Mouse (Mus musculus): ENCODE data around the gene Pcsk6.
"Not testable (repeated sequence)": the region's sequence is repeated elsewhere in the genome, so short reads cannot be mapped to it uniquely, and the experiment has no call there.

Gene Pcsk6

GRCm38 (mm10) chr7:66046921-66047918 is 185.7 kb downstream of the Pcsk6 start:
- DNase-seq (ENCODE audit: extremely low read depth, low read depth, low spot score): no peak

GRCm38 (mm10) chr7:66047975-66048374 is 186.4 kb downstream of the Pcsk6 start:
- DNase-seq (ENCODE audit: extremely low read depth, low read depth, low spot score): no peak

- no peak for DNase-seq (ENCODE audit: extremely low read depth, low read depth, low spot score)
Measured at GRCm38 (mm10) chr7:66048446-66049230, 187.1 kb downstream of the Pcsk6 start.

GRCm38 (mm10) chr7:66053946-66054483 is 192.5 kb downstream of the Pcsk6 start:
- DNase-seq (ENCODE audit: extremely low read depth, low read depth, low spot score): no peak

- DNase-seq (ENCODE audit: extremely low read depth, low read depth, low spot score): not testable (repeated sequence)
Measured at GRCm38 (mm10) chr7:66055356-66055755, 193.8 kb downstream of the Pcsk6 start.

- no peak for DNase-seq (ENCODE audit: extremely low read depth, low read depth, low spot score)
Measured at GRCm38 (mm10) chr7:66058703-66059102, 197.2 kb downstream of the Pcsk6 start, which contains the start of gene Snrpa1. Gene Snrpa1, plus strand, starts transcription at chr7:66059003.

GRCm38 (mm10) chr7:66060066-66060956 is 198.8 kb downstream of the Pcsk6 start:
- no peak for DNase-seq (ENCODE audit: extremely low read depth, low read depth, low spot score)

- no peak for DNase-seq (ENCODE audit: extremely low read depth, low read depth, low spot score)
Measured at GRCm38 (mm10) chr7:66061057-66061456, 199.5 kb downstream of the Pcsk6 start.

GRCm38 (mm10) chr7:66076411-66076810 is 214.9 kb downstream of the Pcsk6 start:
- DNase-seq (ENCODE audit: extremely low read depth, low read depth, low spot score): no peak

- no peak for DNase-seq (ENCODE audit: extremely low read depth, low read depth, low spot score)
Measured at GRCm38 (mm10) chr7:66079364-66080230, 218.1 kb downstream of the Pcsk6 start, which contains the start of gene Selenos. Gene Selenos, plus strand, starts transcription at chr7:66079649.

GRCm38 (mm10) chr7:66080231-66080613 is 218.7 kb downstream of the Pcsk6 start:
- no peak for DNase-seq (ENCODE audit: extremely low read depth, low read depth, low spot score)

GRCm38 (mm10) chr7:66083757-66084156 is 222.2 kb downstream of the Pcsk6 start:
- no peak for DNase-seq (ENCODE audit: extremely low read depth, low read depth, low spot score)

GRCm38 (mm10) chr7:66084546-66084945 is 223.0 kb downstream of the Pcsk6 start:
- no peak for DNase-seq (ENCODE audit: extremely low read depth, low read depth, low spot score)

- DNase-seq (ENCODE audit: extremely low read depth, low read depth, low spot score): no peak
Measured at GRCm38 (mm10) chr7:66087652-66088051, 226.1 kb downstream of the Pcsk6 start.

- DNase-seq (ENCODE audit: extremely low read depth, low read depth, low spot score): peak; percentile 77
Measured at GRCm38 (mm10) chr7:66088077-66088476, 226.5 kb downstream of the Pcsk6 start.

GRCm38 (mm10) chr7:66090676-66091190 is 229.2 kb downstream of the Pcsk6 start:
- DNase-seq (ENCODE audit: extremely low read depth, low read depth, low spot score): peak; percentile 84

GRCm38 (mm10) chr7:66091553-66091952 is 230.0 kb downstream of the Pcsk6 start:
- DNase-seq (ENCODE audit: extremely low read depth, low read depth, low spot score): no peak

GRCm38 (mm10) chr7:66092656-66093055 is 231.1 kb downstream of the Pcsk6 start:
- no peak for DNase-seq (ENCODE audit: extremely low read depth, low read depth, low spot score)

- no peak for DNase-seq (ENCODE audit: extremely low read depth, low read depth, low spot score)
Measured at GRCm38 (mm10) chr7:66094141-66094540, 232.6 kb downstream of the Pcsk6 start.
